Comparison of ENCODE assay signal across 8 mouse cellular contexts in the genomic region with DNA sequence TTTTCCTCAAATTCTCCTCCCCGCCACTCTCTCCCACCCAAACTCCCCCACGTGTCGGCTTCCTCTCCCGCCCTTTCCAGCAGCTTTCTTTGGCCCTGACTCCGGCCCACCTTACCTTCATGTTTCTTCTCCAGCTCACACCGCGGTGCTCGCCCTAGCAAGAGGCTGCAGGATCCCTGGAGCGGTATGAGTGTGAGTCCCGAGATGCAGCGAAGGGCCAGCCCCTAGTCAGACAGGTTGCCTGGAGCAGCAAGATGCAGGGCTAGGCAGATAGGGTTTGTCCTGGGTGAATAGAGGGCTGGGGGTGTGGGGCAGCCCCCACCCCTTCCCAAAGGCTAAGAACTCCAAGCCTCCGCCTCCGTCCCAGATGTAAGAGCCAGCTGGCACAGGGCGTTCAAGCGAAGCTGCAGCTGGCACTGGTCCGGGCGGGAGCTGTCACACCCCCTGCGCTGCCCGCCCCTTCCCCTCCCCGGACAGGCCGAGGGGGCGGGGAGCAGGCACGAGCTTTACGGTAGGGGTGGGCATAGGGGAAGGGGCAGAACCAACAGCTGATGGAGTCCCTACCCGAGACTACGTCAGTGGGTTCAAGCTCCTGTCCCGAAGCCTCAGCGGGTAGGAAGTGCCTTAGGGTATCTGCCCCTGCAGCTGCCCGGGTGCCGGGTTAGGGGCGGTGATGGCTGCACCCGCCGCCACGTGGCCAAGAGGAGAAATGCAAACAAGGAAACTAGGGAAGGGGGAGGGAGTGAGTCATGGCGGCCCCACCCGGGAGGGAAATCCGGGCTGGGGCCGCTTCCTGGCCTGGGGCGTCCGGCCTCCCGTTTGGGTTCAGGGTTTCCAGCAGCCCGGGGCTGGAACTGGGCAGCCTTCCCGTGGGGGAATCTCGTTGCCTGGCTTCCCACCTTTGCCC. TPM values are rescaled to one million over a fixed set of nuclear protein-coding genes. Genes with fewer than 3 reads are reported as not detected.
A peak's percentile ranks its signal among the peaks of the same experiment; 100 is the strongest.
DNase-seq lines count a peak whose midpoint lies in the region; ATAC-seq lines count a peak whose summit lies in the region.

Gene Rapgef3, minus strand, starts transcription at position 693 of the 907 bp plus-strand sequence.

- ATAC-seq in embryonic facial prominence, embryonic 14.5 days (ENCODE audit: low read depth), result peak; percentile 89
- peak; percentile 86 for ATAC-seq in heart, embryonic 12.5 days (ENCODE audit: insufficient number of reproducible peaks, low FRiP score)
- ATAC-seq in kidney, embryonic 16.5 days (ENCODE audit: low FRiP score, low TSS enrichment), result peak; percentile 90
- ATAC-seq in liver, embryonic 13.5 days (ENCODE audit: low read depth), result peak; percentile 61
- ATAC-seq in stomach, embryonic 16.5 days (ENCODE audit: insufficient read depth, low FRiP score), result peak; percentile 86

- H3K4me2 ChIP-seq in embryonic facial prominence, embryonic 14.5 days (ENCODE audit: low read depth, low read length), result peak within 1 kb of the TSS; percentile 82
- peak within 1 kb of the TSS; percentile 88 for H3K4me2 ChIP-seq in heart, embryonic 12.5 days
- peak within 1 kb of the TSS; percentile 95 for H3K4me2 ChIP-seq in kidney, embryonic 16.5 days (replicated peaks; ENCODE audit: low read depth, low read length)
- peak within 1 kb of the TSS; percentile 71 for H3K4me2 ChIP-seq in liver, embryonic 13.5 days
- H3K4me2 ChIP-seq in stomach, embryonic 16.5 days (ENCODE audit: low read depth, low read length), result peak within 1 kb of the TSS; percentile 89

- H3K4me3 ChIP-seq in embryonic facial prominence, embryonic 14.5 days (ENCODE audit: low read depth, low read length), result peak within 1 kb of the TSS; percentile 42
- peak within 1 kb of the TSS; percentile 51 for H3K4me3 ChIP-seq in heart, embryonic 12.5 days
- H3K4me3 ChIP-seq in kidney, embryonic 16.5 days (ENCODE audit: low read length), result peak within 1 kb of the TSS; percentile 64
- peak within 1 kb of the TSS; percentile 51 for H3K4me3 ChIP-seq in liver, embryonic 13.5 days (replicated peaks)
- H3K4me3 ChIP-seq in stomach, embryonic 16.5 days (replicated peaks; ENCODE audit: low read length), result peak within 1 kb of the TSS; percentile 53

- under 1% methylated on average over 27 of the region's 44 CpGs for WGBS in embryonic facial prominence, embryonic 14.5 days
- under 1% methylated on average over 43 of the region's 44 CpGs for WGBS in heart, embryonic 12.5 days
- under 1% methylated on average over 44 of the region's 44 CpGs for WGBS in kidney, embryonic 16.5 days
- WGBS in liver, embryonic 13.5 days (ENCODE audit: insufficient replicate concordance), result 1% methylated on average over 44 of the region's 44 CpGs
- WGBS in stomach, embryonic 16.5 days, result under 1% methylated on average over 42 of the region's 44 CpGs

- H3K36me3 ChIP-seq in embryonic facial prominence, embryonic 14.5 days (ENCODE audit: control insufficient read depth, insufficient read depth, low read length), result no peaks in the 10 kb centered on the region
- H3K36me3 ChIP-seq in heart, embryonic 12.5 days, result no peaks in the 10 kb centered on the region
- no peaks in the 10 kb centered on the region for H3K36me3 ChIP-seq in kidney, embryonic 16.5 days (ENCODE audit: insufficient read depth, low read length)
- H3K36me3 ChIP-seq in liver, embryonic 13.5 days, result no peaks in the 10 kb centered on the region
- no peaks in the 10 kb centered on the region for H3K36me3 ChIP-seq in stomach, embryonic 16.5 days (ENCODE audit: control insufficient read depth, insufficient read depth, low read length)

- peak; percentile 91 for DNase-seq in A20 (ENCODE audit: low read depth, low spot score)
- peak; percentile 82 for DNase-seq in adrenal gland, postnatal 25 days
- peak; percentile 86 for DNase-seq in embryonic facial prominence, embryonic 14.5 days (ENCODE audit: low spot score)
- no peak for DNase-seq in liver, embryonic 13.5 days
- DNase-seq in natural killer cell, adult 2 months (ENCODE audit: low spot score in 2 of 2), result peak; percentile 51 to 78

- peak within 1 kb of the TSS; percentile 64 for H3K9ac ChIP-seq in embryonic facial prominence, embryonic 14.5 days (ENCODE audit: low read depth, low read length)
- peak within 1 kb of the TSS; percentile 72 for H3K9ac ChIP-seq in heart, embryonic 12.5 days
- H3K9ac ChIP-seq in kidney, embryonic 16.5 days (replicated peaks; ENCODE audit: low read length), result peak within 1 kb of the TSS; percentile 83
- H3K9ac ChIP-seq in liver, embryonic 13.5 days, result peak within 1 kb of the TSS; percentile 52
- H3K9ac ChIP-seq in stomach, embryonic 16.5 days (ENCODE audit: low read length), result peak within 1 kb of the TSS; percentile 59

- peaks cover 26% of the 10 kb centered on the region for H3K4me1 ChIP-seq in embryonic facial prominence, embryonic 14.5 days (ENCODE audit: control insufficient read depth, insufficient read depth, low read length)
- peaks cover 64% of the 10 kb centered on the region for H3K4me1 ChIP-seq in heart, embryonic 12.5 days (replicated peaks)
- H3K4me1 ChIP-seq in kidney, embryonic 16.5 days (ENCODE audit: insufficient read depth, low read length), result peaks cover 76% of the 10 kb centered on the region
- peaks cover 22% of the 10 kb centered on the region for H3K4me1 ChIP-seq in liver, embryonic 13.5 days (replicated peaks)
- H3K4me1 ChIP-seq in stomach, embryonic 16.5 days (ENCODE audit: control insufficient read depth, insufficient read depth, low read length), result peaks cover 15% of the 10 kb centered on the region

- H3K27ac ChIP-seq in embryonic facial prominence, embryonic 14.5 days (replicated peaks; ENCODE audit: low read depth, low read length), result peak within 1 kb of the TSS; percentile 46
- H3K27ac ChIP-seq in heart, embryonic 12.5 days (ENCODE audit: poor library complexity, severe bottlenecking), result peak within 1 kb of the TSS; percentile 82
- peak within 1 kb of the TSS; percentile 92 for H3K27ac ChIP-seq in kidney, embryonic 16.5 days (ENCODE audit: low read length)
- H3K27ac ChIP-seq in liver, embryonic 13.5 days, result peak within 1 kb of the TSS; percentile 13; the same call in 1 of the 2 replicates
- H3K27ac ChIP-seq in stomach, embryonic 16.5 days (ENCODE audit: low read length), result peak within 1 kb of the TSS; percentile 55

- no peaks in the 10 kb centered on the region for H3K9me3 ChIP-seq in embryonic facial prominence, embryonic 14.5 days (ENCODE audit: control insufficient read depth, low read length)
- no peaks in the 10 kb centered on the region for H3K9me3 ChIP-seq in heart, embryonic 12.5 days (replicated peaks)
- no peaks in the 10 kb centered on the region for H3K9me3 ChIP-seq in kidney, embryonic 16.5 days (ENCODE audit: low read length)
- no peaks in the 10 kb centered on the region for H3K9me3 ChIP-seq in liver, embryonic 13.5 days (replicated peaks)
- H3K9me3 ChIP-seq in stomach, embryonic 16.5 days (replicated peaks; ENCODE audit: control insufficient read depth, low read length), result no peaks in the 10 kb centered on the region

- peaks cover 16% of the 10 kb centered on the region for H3K27me3 ChIP-seq in embryonic facial prominence, embryonic 14.5 days (replicated peaks; ENCODE audit: control insufficient read depth, insufficient read depth, low read length)
- H3K27me3 ChIP-seq in heart, embryonic 12.5 days (replicated peaks), result peaks cover 18% of the 10 kb centered on the region
- peaks cover 5% of the 10 kb centered on the region; the same call in 1 of the 2 replicates for H3K27me3 ChIP-seq in kidney, embryonic 16.5 days (ENCODE audit: insufficient read depth, low read length)
- peaks cover 80% of the 10 kb centered on the region for H3K27me3 ChIP-seq in liver, embryonic 13.5 days
- H3K27me3 ChIP-seq in stomach, embryonic 16.5 days (ENCODE audit: control insufficient read depth, insufficient read depth, low read length), result peaks cover 5% of the 10 kb centered on the region; the same call in 1 of the 2 replicates

RNA-seq across cellular contexts. Expression of gene Rapgef3, which starts in this region (rescaled TPM):
- total RNA-seq in adrenal gland, postnatal 25 days (2021), result 16.9 and 26.0 TPM in 2 replicates
- 8.0 and 8.3 TPM in 2 replicates for polyA plus RNA-seq in embryonic facial prominence, embryonic 14.5 days (2014; fragmentation: Nextera tagmentation; extraction: Ambion mirVana)
- polyA plus RNA-seq in heart, embryonic 12.5 days (2016; fragmentation: Nextera tagmentation; extraction: Ambion mirVana), result 22.0 and 22.9 TPM in 2 replicates
- 36.3 and 36.4 TPM in 2 replicates for polyA plus RNA-seq in kidney, embryonic 16.5 days (2015; fragmentation: Nextera tagmentation; extraction: Ambion mirVana)
- polyA plus RNA-seq in liver, embryonic 13.5 days (2015; fragmentation: Nextera tagmentation; extraction: Ambion mirVana), result 1.2 and 1.8 TPM in 2 replicates
- 9.4 and 12.6 TPM in 2 replicates for polyA plus RNA-seq in stomach, embryonic 16.5 days (2015; fragmentation: Nextera tagmentation; extraction: Ambion mirVana)

Comparison
In these comparisons a context has a peak if more than half of its experiments do, and no peak if none do; other contexts are left out.
1. H3K27ac ChIP-seq: peak in every context shown above with its lines; median percentile 92 in kidney, embryonic 16.5 days; 82 in heart, embryonic 12.5 days; 55 in stomach, embryonic 16.5 days; 46 in embryonic facial prominence, embryonic 14.5 days; 13 in liver, embryonic 13.5 days.